Mouse (Mus musculus) embryonic facial prominence, embryonic 14.5 days (tissue): ENCODE results near the gene Mmp24. TPM values are rescaled to one million over a fixed set of nuclear protein-coding genes. Genes with fewer than 3 reads are reported as not detected.
A peak's percentile ranks its signal among the peaks of the same experiment; 100 is the strongest.

Experiments
- ATAC-seq: fragments of 200-750 bp; cut with Nextera tagmentation; 2 replicates; pipeline ENCODE4 v1.8.0; 2017; ENCODE audit warnings: low read depth, moderate number of reproducible peaks, moderate TSS enrichment
- DNase-seq: peaks from one replicate; pipeline ENCODE4 v3.0.0-alpha.2; 2015; ENCODE audit warnings: low spot score
- H3K27ac ChIP-seq: fragments of 300-500 bp; sonication (generic); replicated peaks from 2 replicates; pipeline ENCODE4 v1.5.1; 2014; ENCODE audit warnings: low read depth, mild to moderate bottlenecking, low read length, moderate library complexity
- H3K27me3 ChIP-seq: fragments of 300-500 bp; sonication (generic); replicated peaks from 2 replicates; pipeline ENCODE4 v1.6.1; 2014; ENCODE audit warnings: low read length; ENCODE audit not compliant: control insufficient read depth, insufficient read depth
- H3K36me3 ChIP-seq: fragments of 300-500 bp; sonication (generic); 2 replicates; pipeline ENCODE4 v1.6.1; 2014; ENCODE audit warnings: low read length, mixed read lengths; ENCODE audit not compliant: control insufficient read depth, insufficient read depth
- H3K4me1 ChIP-seq: fragments of 300-500 bp; sonication (generic); 2 replicates; pipeline ENCODE4 v1.6.1; 2014; ENCODE audit warnings: antibody characterized with exemption, low read length; ENCODE audit not compliant: control insufficient read depth, insufficient read depth
- H3K4me2 ChIP-seq: fragments of 300-500 bp; sonication (generic); 2 replicates; pipeline ENCODE4 v1.6.1; 2014; ENCODE audit warnings: low read depth, mild to moderate bottlenecking, low read length, moderate library complexity, mixed read lengths
- H3K4me3 ChIP-seq: fragments of 300-500 bp; sonication (generic); 2 replicates; pipeline ENCODE4 v1.5.1; 2014; ENCODE audit warnings: low read depth, mild to moderate bottlenecking, low read length
- H3K9ac ChIP-seq: fragments of 300-500 bp; sonication (generic); 2 replicates; pipeline ENCODE4 v1.6.1; 2014; ENCODE audit warnings: low read depth, mild to moderate bottlenecking, low read length, moderate library complexity, mixed read lengths
- H3K9me3 ChIP-seq: fragments of 300-500 bp; sonication (generic); 2 replicates; pipeline ENCODE4 v1.6.1; 2016; ENCODE audit warnings: low read length; ENCODE audit not compliant: control insufficient read depth
- WGBS: fragments of 180-500 bp; shearing (Covaris S2); extraction: QIAGEN DNeasy Blood & Tissue Kit; methylation state at CpG from one replicate; pipeline ENCODE4 v1.1.7; 2014; 5-methylcytosine and 5-hydroxymethylcytosine counted together
- polyA plus RNA-seq: library from polyadenylated mRNA; unstranded; fragments of >200 nt; fragmentation: Nextera tagmentation; extraction: Ambion mirVana; gene quantifications from 2 replicates; pipeline ENCODE4 v1.2.1, GENCODE M21; 2014

Mmp24 gene
- polyA plus RNA-seq, 1 experiment from 2014 or later = 0.51 TPM

- Histone ChIP-seq H3K4me3 (no peak overlapping the region), H3K9me3 (no peaks in the 10 kb centered on the region), H3K4me1 (no peaks in the 10 kb centered on the region), H3K4me2 (no peak overlapping the region), H3K36me3 (no peaks in the 10 kb centered on the region), H3K9ac (no peak overlapping the region), H3K27ac (no peak overlapping the region), H3K27me3 (peaks cover 38% of the 10 kb centered on the region)
- 58% methylated on average over 7 of the region's 7 CpGs for WGBS
- DNase-seq (no peak), ATAC-seq (no peak)
Measured at GRCm38 (mm10) chr2:155779066-155779465, 3.9 kb downstream of the Mmp24 start.

GRCm38 (mm10) chr2:155779506-155779905 is 4.4 kb downstream of the Mmp24 start:
- WGBS = 83% methylated on average over 3 of the region's 3 CpGs
- ATAC-seq (no peak), DNase-seq (no peak)
- Histone ChIP-seq H3K4me1 (no peaks in the 10 kb centered on the region), H3K36me3 (no peaks in the 10 kb centered on the region), H3K27me3 (peaks cover 34% of the 10 kb centered on the region), H3K27ac (no peak overlapping the region), H3K4me2 (no peak overlapping the region), H3K4me3 (no peak overlapping the region), H3K9ac (no peak overlapping the region), H3K9me3 (no peaks in the 10 kb centered on the region)

GRCm38 (mm10) chr2:155784534-155784933 is 9.4 kb downstream of the Mmp24 start:
- H3K36me3 ChIP-seq = no peaks in the 10 kb centered on the region
- no peaks in the 10 kb centered on the region for H3K9me3 ChIP-seq
- 78% methylated on average over 6 of the region's 6 CpGs for WGBS
- H3K9ac ChIP-seq = no peak overlapping the region
- DNase-seq = no peak
- no peak for ATAC-seq
- H3K4me3 ChIP-seq = no peak overlapping the region
- H3K4me1 ChIP-seq = no peaks in the 10 kb centered on the region
- H3K27me3 ChIP-seq = no peaks in the 10 kb centered on the region
- H3K27ac ChIP-seq = no peak overlapping the region
- no peak overlapping the region for H3K4me2 ChIP-seq

GRCm38 (mm10) chr2:155786905-155787304 is 11.8 kb downstream of the Mmp24 start:
- H3K4me1 ChIP-seq = no peaks in the 10 kb centered on the region
- H3K9me3 ChIP-seq = no peaks in the 10 kb centered on the region
- no peaks in the 10 kb centered on the region for H3K36me3 ChIP-seq
- H3K4me3 ChIP-seq = no peak overlapping the region
- ATAC-seq (no peak), DNase-seq (no peak)
- no peak overlapping the region for H3K9ac ChIP-seq
- WGBS = 73% methylated on average over 5 of the region's 5 CpGs
- no peak overlapping the region for H3K27ac ChIP-seq
- H3K27me3 ChIP-seq = no peaks in the 10 kb centered on the region
- H3K4me2 ChIP-seq = no peak overlapping the region

- Histone ChIP-seq H3K4me2 (no peak overlapping the region), H3K27me3 (no peaks in the 10 kb centered on the region), H3K4me3 (no peak overlapping the region), H3K27ac (no peak overlapping the region), H3K9me3 (no peaks in the 10 kb centered on the region), H3K36me3 (no peaks in the 10 kb centered on the region), H3K9ac (no peak overlapping the region), H3K4me1 (no peaks in the 10 kb centered on the region)
- WGBS = 75% methylated on average over 18 of the region's 18 CpGs
- ATAC-seq (no peak), DNase-seq (no peak)
Measured at GRCm38 (mm10) chr2:155787949-155788931, 13.1 kb downstream of the Mmp24 start.

- Histone ChIP-seq H3K27ac (no peak overlapping the region), H3K4me3 (no peak overlapping the region), H3K36me3 (no peaks in the 10 kb centered on the region), H3K27me3 (no peaks in the 10 kb centered on the region), H3K9me3 (no peaks in the 10 kb centered on the region), H3K9ac (no peak overlapping the region), H3K4me1 (no peaks in the 10 kb centered on the region), H3K4me2 (0 out of 2 replicates have a peak overlapping the region, but pooled peaks have one; percentile 18)
- DNase-seq = no peak
- WGBS = 28% methylated on average over 12 of the region's 12 CpGs
- ATAC-seq = no peak
Measured at GRCm38 (mm10) chr2:155792899-155793298, 17.8 kb downstream of the Mmp24 start.

- Histone ChIP-seq H3K4me1 (no peaks in the 10 kb centered on the region), H3K36me3 (no peaks in the 10 kb centered on the region), H3K27ac (no peak overlapping the region), H3K27me3 (no peaks in the 10 kb centered on the region), H3K4me2 (no peak overlapping the region), H3K9me3 (no peaks in the 10 kb centered on the region), H3K9ac (no peak overlapping the region), H3K4me3 (no peak overlapping the region)
- 86% methylated on average over 12 of the region's 12 CpGs for WGBS
- ATAC-seq (no peak), DNase-seq (no peak)
Measured at GRCm38 (mm10) chr2:155794674-155795445, 19.7 kb downstream of the Mmp24 start.

- WGBS = 62% methylated on average over 3 of the region's 3 CpGs
Measured at GRCm38 (mm10) chr2:155798613-155799012, 23.5 kb downstream of the Mmp24 start.

More at GRCm38 (mm10) chr2:155798613-155799012, 23.5 kb downstream of the Mmp24 start:
- Histone ChIP-seq H3K4me2 (no peak overlapping the region), H3K9ac (no peak overlapping the region), H3K36me3 (no peaks in the 10 kb centered on the region), H3K4me3 (no peak overlapping the region), H3K27ac (no peak overlapping the region), H3K4me1 (no peaks in the 10 kb centered on the region), H3K27me3 (no peaks in the 10 kb centered on the region), H3K9me3 (no peaks in the 10 kb centered on the region)
- no peak for ATAC-seq
- no peak for DNase-seq
